Mouse (Mus musculus): ENCODE measurements around the gene Mucl3.

DNA sequence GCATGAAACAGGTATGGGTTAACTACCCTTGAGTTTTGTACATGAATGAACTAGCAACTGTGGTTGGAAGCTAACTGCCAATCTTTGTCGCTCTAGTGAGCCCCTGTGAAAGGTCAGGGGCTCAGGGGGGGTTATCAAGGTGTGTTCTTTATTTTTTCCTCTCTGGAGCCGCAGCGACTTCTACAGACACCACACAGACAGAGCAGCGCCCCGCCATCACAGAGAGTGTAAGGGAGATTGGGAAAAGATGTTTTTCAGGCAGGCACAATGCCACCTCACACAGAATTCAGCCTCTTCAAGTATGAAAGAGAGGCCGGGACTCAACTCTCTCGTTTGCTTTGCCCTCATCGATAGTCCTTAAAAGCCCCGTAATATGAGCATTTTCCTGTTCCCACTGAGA lies 51.4 kb downstream of the Mucl3 start:
- TF ChIP-seq CTCF (IDR thresholded peaks at IDR 0.05; ENCODE audit: low read depth): no peak
- TF ChIP-seq EP300 (IDR thresholded peaks at IDR 0.05; ENCODE audit: low read depth): no peak

Data from liver, postnatal 0 days (tissue).